Mouse (Mus musculus): ENCODE measurements around the gene Lrrc26.
A peak's percentile ranks its signal among the peaks of the same experiment; 100 is the strongest.

- TF ChIP-seq GATA1 (IDR thresholded peaks at IDR 0.05; ENCODE audit: low read length) = peak; percentile 77
- no peak for TF ChIP-seq TAL1 (IDR thresholded peaks at IDR 0.05; ENCODE audit: low read length)
Observed at GRCm38 (mm10) chr2:25332286-25333160, 42.8 kb downstream of the Lrrc26 start, which contains the start of gene Man1b1.
